Mouse (Mus musculus) neural tube, embryonic 13.5 days (tissue): ENCODE measurements at regions not wholly inside any gene's neighbourhood (a gene's known extent, or its start where the extent isn't known, plus 50 kb on each side); places are given as distances from the start of the nearest gene placed in this dataset.
A peak's percentile ranks its signal among the peaks of the same experiment; 100 is the strongest.

Experiments
- ATAC-seq: fragments of 200-750 bp; cut with Nextera tagmentation; 2 replicates; pipeline ENCODE4 v1.8.0; 2017; ENCODE audit warnings: low read depth, mild to moderate bottlenecking, moderate TSS enrichment, moderate library complexity
- H3K27ac ChIP-seq: fragments of 300-500 bp; sonication (generic); replicated peaks from 2 replicates; pipeline ENCODE4 v1.5.1; 2015; ENCODE audit warnings: moderate library complexity, mild to moderate bottlenecking, inconsistent platforms
- H3K27me3 ChIP-seq: fragments of 300-500 bp; sonication (generic); 2 replicates; pipeline ENCODE4 v1.6.1; 2015; ENCODE audit warnings: mild to moderate bottlenecking, inconsistent platforms
- H3K36me3 ChIP-seq: fragments of 300-500 bp; sonication (generic); 2 replicates; pipeline ENCODE4 v1.6.1; 2015; ENCODE audit warnings: mild to moderate bottlenecking, inconsistent platforms
- H3K4me1 ChIP-seq: fragments of 300-500 bp; sonication (generic); replicated peaks from 2 replicates; pipeline ENCODE4 v1.6.1; 2015; ENCODE audit warnings: inconsistent platforms
- H3K4me2 ChIP-seq: fragments of 300-500 bp; sonication (generic); 2 replicates; pipeline ENCODE4 v1.6.1; 2015; ENCODE audit warnings: inconsistent platforms, mild to moderate bottlenecking, moderate library complexity
- H3K4me3 ChIP-seq: fragments of 300-500 bp; sonication (generic); 2 replicates; pipeline ENCODE4 v1.5.1; 2015; ENCODE audit warnings: mild to moderate bottlenecking, inconsistent platforms
- H3K9ac ChIP-seq: fragments of 300-500 bp; sonication (generic); 2 replicates; pipeline ENCODE4 v1.6.1; 2015; ENCODE audit warnings: moderate library complexity, mild to moderate bottlenecking, inconsistent platforms
- H3K9me3 ChIP-seq: fragments of 300-500 bp; sonication (generic); 2 replicates; pipeline ENCODE4 v1.6.1; 2016; ENCODE audit warnings: inconsistent platforms
- WGBS: fragments of 180-500 bp; shearing (Covaris S2); methylation state at CpG from one replicate; pipeline ENCODE4 v1.1.7; 2015; 5-methylcytosine and 5-hydroxymethylcytosine counted together

DNA sequence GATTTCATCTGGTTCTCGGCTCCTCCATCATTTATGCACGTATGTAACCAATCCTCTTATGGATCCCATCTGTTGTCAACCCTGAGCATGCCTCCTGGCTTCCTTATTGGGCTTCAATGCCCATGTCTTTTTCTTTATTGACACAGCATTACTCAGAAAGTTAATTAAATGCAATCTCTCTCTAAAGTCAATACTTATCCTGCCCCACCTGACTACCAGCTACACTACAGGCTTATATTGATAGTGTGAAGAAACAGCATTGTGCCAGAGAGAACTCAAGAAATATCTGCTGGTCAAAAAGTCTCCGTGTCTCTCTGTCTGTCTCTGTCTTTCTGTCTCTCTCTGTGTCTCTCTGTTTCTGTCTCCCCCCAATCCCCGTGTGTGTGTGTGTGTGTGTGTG, 194.7 kb upstream of the Rfx3 start:
- no peaks in the 10 kb centered on the region for H3K27me3 ChIP-seq
- 89% methylated on average over 4 of the region's 4 CpGs for WGBS
- no peaks in the 10 kb centered on the region for H3K4me1 ChIP-seq
- H3K27ac ChIP-seq = no peak overlapping the region
- ATAC-seq = no peak
- no peak overlapping the region for H3K4me2 ChIP-seq
- H3K9me3 ChIP-seq = no peaks in the 10 kb centered on the region
- H3K4me3 ChIP-seq = no peak overlapping the region
- H3K36me3 ChIP-seq = no peaks in the 10 kb centered on the region
- no peak overlapping the region for H3K9ac ChIP-seq

DNA sequence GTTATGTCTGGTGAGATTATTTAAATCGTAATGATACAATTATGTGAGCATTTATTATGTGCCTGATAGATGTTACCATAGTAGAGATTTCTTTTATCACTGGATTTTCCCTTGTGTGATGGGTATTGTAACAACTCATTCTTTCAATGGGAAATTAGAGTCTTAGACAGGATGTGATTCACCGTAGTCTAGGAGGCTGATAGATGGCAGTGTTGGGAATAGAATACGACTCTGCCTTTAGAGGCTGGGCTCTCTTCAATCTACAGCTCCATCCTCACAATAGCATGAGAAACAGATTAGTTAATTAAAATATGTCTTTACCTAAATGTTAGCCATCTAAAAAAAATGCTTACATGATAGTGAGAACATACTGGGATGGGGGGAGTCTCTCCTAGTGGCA, 192.8 kb upstream of the Rfx3 start:
- ATAC-seq = no peak
- Histone ChIP-seq H3K27ac (no peak overlapping the region), H3K9ac (no peak overlapping the region), H3K4me2 (no peak overlapping the region), H3K36me3 (no peaks in the 10 kb centered on the region), H3K4me3 (no peak overlapping the region), H3K9me3 (no peaks in the 10 kb centered on the region), H3K4me1 (no peaks in the 10 kb centered on the region), H3K27me3 (no peaks in the 10 kb centered on the region)
- 65% methylated on average over 3 of the region's 3 CpGs for WGBS

DNA sequence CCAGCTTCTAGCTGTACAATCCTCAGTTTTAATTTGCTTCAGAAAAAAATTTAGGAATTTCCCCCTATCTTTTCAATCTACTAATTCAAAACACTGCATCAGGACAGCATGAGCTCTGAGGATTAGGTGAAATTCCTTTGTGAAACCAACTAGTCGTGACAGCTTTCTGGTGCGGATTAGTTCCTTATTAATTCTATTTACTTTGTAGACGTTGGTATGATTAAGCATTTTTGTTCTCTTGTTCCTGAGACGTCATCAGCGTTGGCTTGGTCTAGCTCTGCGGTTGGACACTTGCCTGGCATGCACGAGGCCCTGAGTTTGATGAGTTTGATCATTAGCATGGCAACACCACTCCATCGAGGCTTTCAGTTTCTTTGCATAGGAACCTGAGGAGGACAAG, 188.4 kb upstream of the Rfx3 start:
- ATAC-seq = no peak
- no peaks in the 10 kb centered on the region for H3K27me3 ChIP-seq
- no peaks in the 10 kb centered on the region for H3K4me1 ChIP-seq
- H3K4me3 ChIP-seq = no peak overlapping the region
- no peak overlapping the region for H3K9ac ChIP-seq
- WGBS = 80% methylated on average over 8 of the region's 8 CpGs
- H3K4me2 ChIP-seq = no peak overlapping the region
- H3K27ac ChIP-seq = no peak overlapping the region
- no peaks in the 10 kb centered on the region; the same call in 1 of the 2 replicates for H3K9me3 ChIP-seq
- no peaks in the 10 kb centered on the region for H3K36me3 ChIP-seq

DNA sequence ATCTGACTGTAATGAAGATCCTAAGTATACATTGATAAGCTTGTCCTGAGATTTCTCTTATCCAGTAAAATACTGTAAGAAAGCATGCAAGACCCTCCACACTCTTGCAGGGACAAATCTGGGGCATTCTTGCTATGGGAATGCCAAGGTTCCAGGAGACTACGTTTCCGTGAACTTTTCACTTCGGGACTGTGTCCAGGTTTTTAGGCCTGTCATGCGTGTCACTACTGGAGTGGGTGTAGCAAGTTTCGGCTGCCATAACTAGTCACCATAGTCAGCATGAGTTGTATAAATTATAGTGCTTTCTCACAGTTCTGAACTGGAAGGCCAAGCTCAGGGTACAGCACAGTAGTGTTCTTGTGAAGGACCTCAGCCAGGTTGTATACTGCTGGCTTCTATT, 185.9 kb upstream of the Rfx3 start:
- Histone ChIP-seq H3K27me3 (no peaks in the 10 kb centered on the region), H3K4me1 (peaks cover under 1% of the 10 kb centered on the region; the same call in 1 of the 2 replicates), H3K4me2 (no peak overlapping the region), H3K36me3 (no peaks in the 10 kb centered on the region), H3K9me3 (no peaks in the 10 kb centered on the region; the same call in 1 of the 2 replicates), H3K27ac (no peak overlapping the region), H3K9ac (no peak overlapping the region), H3K4me3 (no peak overlapping the region)
- WGBS = 93% methylated on average over 5 of the region's 5 CpGs
- no peak for ATAC-seq

DNA sequence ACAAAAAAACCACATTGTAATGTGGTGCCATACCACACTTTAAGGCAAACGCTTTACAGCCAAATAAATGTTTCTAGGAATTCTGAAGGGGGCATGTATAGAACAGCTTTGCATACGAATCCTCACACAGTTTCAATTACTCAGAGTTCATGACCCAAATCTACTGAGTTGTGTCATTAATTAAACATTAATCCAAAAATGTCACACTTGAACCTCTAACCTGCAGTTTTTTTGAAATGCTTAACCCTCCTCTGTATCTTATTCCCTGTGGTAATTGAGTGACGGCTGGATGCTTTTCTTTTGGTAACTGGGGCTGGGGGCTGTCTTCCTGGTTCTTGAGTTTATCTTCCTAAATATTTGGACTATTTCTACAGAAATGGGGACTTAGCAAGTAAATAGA, 181.3 kb upstream of the Rfx3 start:
- Histone ChIP-seq H3K4me3 (no peak overlapping the region), H3K9me3 (no peaks in the 10 kb centered on the region; the same call in 1 of the 2 replicates), H3K4me1 (peaks cover 8% of the 10 kb centered on the region; the same call in 1 of the 2 replicates), H3K27ac (no peak overlapping the region), H3K9ac (no peak overlapping the region), H3K27me3 (no peaks in the 10 kb centered on the region), H3K36me3 (no peaks in the 10 kb centered on the region), H3K4me2 (no peak overlapping the region)
- ATAC-seq = no peak
- WGBS = 45% methylated on average over 3 of the region's 3 CpGs

DNA sequence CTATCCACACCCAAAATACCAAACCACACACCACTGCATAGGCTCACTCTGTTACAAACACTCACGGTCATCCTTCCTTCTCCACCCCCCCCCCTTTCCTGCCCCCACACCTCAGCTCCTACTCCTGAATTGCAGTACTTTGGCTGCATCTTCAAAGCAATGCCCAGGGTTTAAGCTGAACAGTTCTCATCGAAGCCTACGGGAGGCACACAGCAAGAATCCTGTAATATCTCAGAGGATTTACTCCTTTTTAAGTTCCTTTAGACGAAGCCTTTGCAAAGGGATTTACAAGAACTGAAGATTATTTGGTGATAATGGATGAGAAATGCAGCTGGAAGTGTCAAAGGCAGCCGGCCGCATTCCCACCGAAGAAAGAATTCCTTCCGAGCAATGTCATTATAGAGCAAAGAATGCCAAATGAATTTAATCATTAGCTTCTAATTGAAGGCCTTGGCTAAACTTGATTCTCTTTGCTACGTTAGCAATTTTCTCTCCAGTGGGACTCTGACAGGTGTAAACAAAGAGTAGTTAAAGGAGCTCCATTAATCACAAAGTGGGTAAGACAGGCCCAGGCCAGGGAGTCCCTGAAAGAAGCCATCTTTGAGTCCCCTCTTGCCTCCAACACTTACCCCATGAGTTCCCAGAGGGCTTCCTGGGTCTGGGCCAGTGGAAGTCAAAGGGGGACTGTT, 180.6 kb upstream of the Rfx3 start:
- Histone ChIP-seq H3K27me3 (no peaks in the 10 kb centered on the region), H3K4me2 (no peak overlapping the region), H3K4me1 (peaks cover 8% of the 10 kb centered on the region; the same call in 1 of the 2 replicates), H3K36me3 (no peaks in the 10 kb centered on the region), H3K27ac (no peak overlapping the region), H3K9me3 (no peaks in the 10 kb centered on the region), H3K9ac (no peak overlapping the region), H3K4me3 (no peak overlapping the region)
- 19% methylated on average over 9 of the region's 9 CpGs for WGBS
- ATAC-seq = peak; percentile 67; the same call in 1 of the 2 replicates

DNA sequence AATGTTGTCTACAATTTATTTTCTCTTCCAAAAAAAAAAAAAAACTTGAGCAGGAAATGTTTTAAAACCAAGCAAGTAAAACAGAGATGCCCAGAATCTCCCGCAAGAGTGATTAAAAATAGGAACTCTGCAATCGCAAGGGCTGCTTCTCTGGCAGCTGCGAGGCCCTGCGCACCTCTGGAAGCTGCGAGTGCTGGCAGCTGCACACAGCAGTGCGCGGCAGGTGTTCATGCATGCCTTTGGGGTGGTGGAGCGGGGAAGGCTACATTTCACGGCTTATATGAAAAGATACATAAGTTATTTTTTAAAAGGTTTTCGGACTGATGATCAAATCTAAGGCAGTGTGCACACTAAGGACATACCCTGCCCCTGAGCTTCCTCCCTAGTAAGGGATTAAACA, 179.3 kb upstream of the Rfx3 start:
- peaks cover 8% of the 10 kb centered on the region; the same call in 1 of the 2 replicates for H3K4me1 ChIP-seq
- H3K4me3 ChIP-seq = no peak overlapping the region
- H3K27me3 ChIP-seq = no peaks in the 10 kb centered on the region
- no peak for ATAC-seq
- whole genome bisulfite sequencing = 80% methylated on average over 10 of the region's 10 CpGs
- no peaks in the 10 kb centered on the region for H3K36me3 ChIP-seq
- no peak overlapping the region for H3K27ac ChIP-seq
- no peak overlapping the region for H3K4me2 ChIP-seq
- H3K9me3 ChIP-seq = no peaks in the 10 kb centered on the region
- H3K9ac ChIP-seq = no peak overlapping the region

DNA sequence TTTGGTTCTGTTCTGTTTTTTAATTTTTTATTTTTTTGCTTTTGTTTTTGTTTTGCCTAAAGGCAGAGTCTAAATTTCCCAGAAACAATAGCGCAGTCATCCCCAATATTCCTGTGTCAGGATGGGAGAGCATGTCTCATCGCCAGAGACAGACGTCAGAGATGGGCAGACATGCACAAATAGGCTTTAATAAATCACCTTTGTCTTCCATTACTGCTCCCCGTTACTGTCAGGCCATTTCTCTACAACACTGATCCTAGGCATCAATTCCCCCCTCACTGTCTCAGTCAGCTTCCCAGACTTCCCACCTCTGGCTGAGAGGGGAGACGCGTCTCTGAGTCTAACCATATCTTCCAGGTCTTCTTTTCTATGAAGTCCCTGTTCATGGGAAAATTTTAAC, 177.4 kb upstream of the Rfx3 start:
- Histone ChIP-seq H3K9me3 (no peaks in the 10 kb centered on the region), H3K27ac (no peak overlapping the region), H3K4me3 (no peak overlapping the region), H3K36me3 (no peaks in the 10 kb centered on the region), H3K9ac (no peak overlapping the region), H3K4me1 (peaks cover 8% of the 10 kb centered on the region; the same call in 1 of the 2 replicates), H3K4me2 (no peak overlapping the region), H3K27me3 (no peaks in the 10 kb centered on the region)
- ATAC-seq = no peak
- 73% methylated on average over 6 of the region's 6 CpGs for WGBS

DNA sequence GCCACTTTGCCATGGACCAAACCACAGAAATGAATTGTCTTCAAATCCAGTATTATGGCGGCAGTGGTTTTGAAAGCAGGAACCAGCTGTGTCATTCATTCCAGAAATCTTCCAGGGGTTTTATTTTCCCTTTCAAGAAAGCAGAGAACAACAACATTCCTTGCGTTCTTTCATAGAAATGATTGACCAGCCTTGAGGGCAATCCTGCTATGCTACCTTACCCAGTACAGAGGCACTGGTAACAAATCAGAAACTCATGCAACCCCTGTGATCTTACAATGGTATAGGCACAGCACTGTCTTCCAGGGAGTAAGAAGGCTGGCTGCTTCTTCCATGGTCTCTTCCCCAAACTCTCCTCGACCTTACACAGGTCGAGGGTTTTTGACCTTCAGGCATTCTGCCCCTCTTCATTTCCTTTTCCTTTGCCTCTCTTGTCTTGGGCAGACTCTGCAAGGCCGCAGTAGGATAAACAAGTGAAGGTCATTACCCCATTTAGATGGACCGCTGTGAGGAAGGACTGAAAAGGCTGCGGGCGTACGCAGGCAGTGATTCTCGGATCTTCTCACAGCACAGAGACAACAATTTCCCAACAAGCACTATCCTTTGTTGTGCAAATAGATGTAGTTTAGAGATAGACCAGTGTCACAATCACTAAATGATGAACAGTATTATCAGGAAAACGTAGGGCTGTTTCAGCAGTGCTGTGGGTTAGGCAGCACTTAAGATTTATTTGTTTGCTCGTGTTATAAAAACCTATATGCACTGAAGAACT, 171.6 kb upstream of the Rfx3 start:
- H3K4me3 ChIP-seq = no peak overlapping the region
- no peak for ATAC-seq
- H3K27me3 ChIP-seq = no peaks in the 10 kb centered on the region
- WGBS = 78% methylated on average over 12 of the region's 12 CpGs
- no peaks in the 10 kb centered on the region for H3K36me3 ChIP-seq
- no peak overlapping the region for H3K27ac ChIP-seq
- H3K4me2 ChIP-seq = no peak overlapping the region
- no peaks in the 10 kb centered on the region for H3K9me3 ChIP-seq
- H3K4me1 ChIP-seq = no peaks in the 10 kb centered on the region
- no peak overlapping the region for H3K9ac ChIP-seq

DNA sequence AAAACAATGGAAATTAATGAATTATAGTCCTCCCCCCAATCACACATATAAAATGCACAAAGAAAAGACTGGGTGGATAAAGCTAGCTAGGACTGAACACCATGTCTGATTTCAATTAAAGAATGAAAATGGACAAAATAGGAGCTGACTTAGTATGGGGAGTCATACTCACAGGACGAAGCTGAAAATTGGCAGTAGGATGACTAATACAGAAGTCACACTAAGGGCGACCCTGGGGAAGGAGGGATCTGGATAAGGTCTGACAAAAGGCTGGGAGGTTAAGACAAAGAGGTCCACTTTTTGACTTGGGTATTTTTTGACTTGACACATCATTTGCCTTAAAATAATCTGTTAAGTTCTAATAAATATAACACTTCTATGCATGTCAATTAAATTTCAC, 170.2 kb upstream of the Rfx3 start:
- no peaks in the 10 kb centered on the region for H3K36me3 ChIP-seq
- 83% methylated on average over 2 of the region's 2 CpGs for WGBS
- H3K4me3 ChIP-seq = no peak overlapping the region
- H3K27me3 ChIP-seq = no peaks in the 10 kb centered on the region
- no peak overlapping the region for H3K9ac ChIP-seq
- H3K9me3 ChIP-seq = no peaks in the 10 kb centered on the region
- no peak for ATAC-seq
- H3K4me1 ChIP-seq = no peaks in the 10 kb centered on the region
- H3K27ac ChIP-seq = no peak overlapping the region
- H3K4me2 ChIP-seq = no peak overlapping the region

DNA sequence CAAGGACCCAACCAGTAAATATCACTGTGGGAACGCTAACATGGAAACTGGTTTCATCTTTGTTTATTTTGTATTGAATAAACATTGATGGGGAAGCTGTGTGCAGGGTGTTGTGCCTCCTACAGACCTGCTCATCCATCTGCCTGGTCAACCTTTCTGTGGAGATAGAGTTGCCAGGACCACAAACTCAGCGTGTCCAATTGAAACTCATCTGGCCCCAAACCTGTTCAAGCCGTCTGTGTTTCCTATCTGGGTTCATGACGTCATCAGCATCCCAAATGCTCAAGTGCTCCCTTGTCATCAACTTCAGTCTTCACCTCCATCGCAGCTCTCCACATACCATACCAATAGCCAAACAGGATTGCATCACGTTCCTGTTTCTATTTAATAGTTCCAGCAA, 167.1 kb upstream of the Rfx3 start:
- WGBS = 94% methylated on average over 6 of the region's 6 CpGs
- Histone ChIP-seq H3K4me3 (no peak overlapping the region), H3K27ac (no peak overlapping the region), H3K9ac (no peak overlapping the region), H3K27me3 (no peaks in the 10 kb centered on the region), H3K9me3 (no peaks in the 10 kb centered on the region), H3K36me3 (no peaks in the 10 kb centered on the region), H3K4me1 (no peaks in the 10 kb centered on the region), H3K4me2 (no peak overlapping the region)
- no peak for ATAC-seq

DNA sequence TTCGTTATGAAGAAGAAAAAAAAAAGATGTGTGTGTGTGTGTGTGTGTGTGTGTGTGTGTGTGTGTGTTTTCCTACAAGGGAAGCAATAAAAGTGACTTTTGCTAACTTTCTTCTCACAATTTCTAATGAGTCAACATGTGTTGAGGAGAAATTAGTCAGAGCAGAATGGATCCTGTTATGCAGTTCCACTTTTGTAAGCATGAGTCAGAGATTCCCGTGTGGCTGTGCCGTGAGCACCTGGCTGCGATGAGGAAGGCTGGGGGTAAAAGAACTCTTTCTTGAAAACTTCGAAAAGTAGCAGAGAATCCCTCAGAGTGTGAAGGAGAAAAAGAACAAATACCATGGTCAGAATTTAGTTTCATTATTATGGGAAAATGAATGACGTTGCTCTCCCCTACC, 165.9 kb upstream of the Rfx3 start:
- no peaks in the 10 kb centered on the region for H3K4me1 ChIP-seq
- WGBS = 85% methylated on average over 6 of the region's 6 CpGs
- no peak overlapping the region for H3K9ac ChIP-seq
- no peaks in the 10 kb centered on the region for H3K36me3 ChIP-seq
- H3K27ac ChIP-seq = no peak overlapping the region
- H3K4me2 ChIP-seq = no peak overlapping the region
- ATAC-seq = no peak
- H3K9me3 ChIP-seq = no peaks in the 10 kb centered on the region
- no peak overlapping the region for H3K4me3 ChIP-seq
- no peaks in the 10 kb centered on the region for H3K27me3 ChIP-seq
